Mouse (Mus musculus): ENCODE measurements around the gene Smc6.

The Smc6 gene

GRCm38 (mm10) chr12:11281584-11281983 is 15.9 kb downstream of the Smc6 start:
- DNase-seq (ENCODE audit: low spot score): no peak

GRCm38 (mm10) chr12:11286382-11286781 is 20.7 kb downstream of the Smc6 start:
- no peak for DNase-seq (ENCODE audit: low spot score)

GRCm38 (mm10) chr12:11300858-11301257 is 35.2 kb downstream of the Smc6 start:
- no peak for DNase-seq (ENCODE audit: low spot score)

GRCm38 (mm10) chr12:11306753-11307645 is 41.3 kb downstream of the Smc6 start:
- DNase-seq (ENCODE audit: low spot score): no peak

- DNase-seq (ENCODE audit: low spot score): no peak
Measured at GRCm38 (mm10) chr12:11311106-11311505, 45.4 kb downstream of the Smc6 start.

- DNase-seq (ENCODE audit: low spot score): no peak
Measured at GRCm38 (mm10) chr12:11313840-11314239, 48.2 kb downstream of the Smc6 start.

GRCm38 (mm10) chr12:11317671-11318070 is 52.0 kb downstream of the Smc6 start:
- peak; percentile 33 for DNase-seq (ENCODE audit: low spot score)

- DNase-seq (ENCODE audit: low spot score): no peak
Measured at GRCm38 (mm10) chr12:11324480-11324879, 58.8 kb downstream of the Smc6 start.

- no peak for DNase-seq (ENCODE audit: low spot score)
Measured at GRCm38 (mm10) chr12:11326483-11326882, 60.8 kb downstream of the Smc6 start.

GRCm38 (mm10) chr12:11336845-11337244 is 71.2 kb downstream of the Smc6 start:
- no peak for DNase-seq (ENCODE audit: low spot score)

GRCm38 (mm10) chr12:11338251-11338650 is 72.6 kb downstream of the Smc6 start:
- DNase-seq (ENCODE audit: low spot score): no peak

GRCm38 (mm10) chr12:11342020-11342600 is 76.4 kb downstream of the Smc6 start:
- no peak for DNase-seq (ENCODE audit: low spot score)

- no peak for DNase-seq (ENCODE audit: low spot score)
Measured at GRCm38 (mm10) chr12:11345963-11346362, 80.3 kb downstream of the Smc6 start.

- DNase-seq (ENCODE audit: low spot score): no peak
Measured at GRCm38 (mm10) chr12:11348423-11348822, 82.7 kb downstream of the Smc6 start.

- no peak for DNase-seq (ENCODE audit: low spot score)
Measured at GRCm38 (mm10) chr12:11349870-11350269, 84.2 kb downstream of the Smc6 start.

GRCm38 (mm10) chr12:11350895-11351294 is 85.2 kb downstream of the Smc6 start:
- DNase-seq (ENCODE audit: low spot score): peak; percentile 22

- DNase-seq (ENCODE audit: low spot score): no peak
Measured at GRCm38 (mm10) chr12:11362435-11362834, 96.7 kb downstream of the Smc6 start.

- DNase-seq (ENCODE audit: low spot score): no peak
Measured at GRCm38 (mm10) chr12:11364870-11365269, 99.2 kb downstream of the Smc6 start.

- no peak for DNase-seq (ENCODE audit: low spot score)
Measured at GRCm38 (mm10) chr12:11367099-11367765, 101.5 kb downstream of the Smc6 start.

Measured in yolk sac, embryonic 10.5 days (tissue).